7 mouse cellular contexts compared by ENCODE assay signal in genomic region chr12:82186156-82186555, GRCm38 (mm10). TPM values are rescaled to one million over a fixed set of nuclear protein-coding genes. Genes with fewer than 3 reads are reported as not detected.
DNase-seq lines count a peak whose midpoint lies in the region; TF ChIP-seq lines count a peak whose summit lies in the region.
"Not testable (repeated sequence)": the region's sequence is repeated elsewhere in the genome, so short reads cannot be mapped to it uniquely, and the experiment has no call there.

No protein-coding gene starts in this region.

- not testable (repeated sequence) for TF ChIP-seq RAD21 in CH12.LX (IDR thresholded peaks at IDR 0.05; ENCODE audit: low read depth, low read length)

- not testable (repeated sequence) for H3K27ac ChIP-seq in CH12.LX (ENCODE audit: insufficient read depth, low read depth); midbrain, embryonic 10.5 days (replicated peaks)
- H3K27ac ChIP-seq in brown adipose tissue, adult 24 weeks (replicated peaks; ENCODE audit: low read depth, low read length) = peak overlapping the region; percentile 49
- peak overlapping the region; percentile 61; the same call in 1 of the 2 replicates for H3K27ac ChIP-seq in liver, adult 2 months (replicated peaks; ENCODE audit: insufficient read depth, low read depth, low read length)

- not testable (repeated sequence) for H3K27me3 ChIP-seq in CH12.LX (replicated peaks); liver, adult 2 months (ENCODE audit: control insufficient read depth, insufficient read depth, low read length); midbrain, embryonic 10.5 days (ENCODE audit: low read depth, poor library complexity, severe bottlenecking); myocyte (ENCODE audit: control insufficient read depth, insufficient read depth, insufficient read length)

- H3K4me3 ChIP-seq in CH12.LX (replicated peaks in 1 of 3; ENCODE audit: low read depth in 2 of 3, low read length in 2 of 3, poor library complexity in 1 of 3); brown adipose tissue, adult 24 weeks (ENCODE audit: insufficient read depth, low read depth, low read length); liver, adult 2 months (ENCODE audit: insufficient read depth, low read depth, low read length); midbrain, embryonic 10.5 days; myocyte: not testable (repeated sequence)

- H3K79me2 ChIP-seq in CH12.LX (replicated peaks; ENCODE audit: control insufficient read depth, extremely low read depth, insufficient read depth, poor library complexity, severe bottlenecking); myocyte (ENCODE audit: control insufficient read depth, insufficient read depth): not testable (repeated sequence)
- H3K79me2 ChIP-seq in liver, adult 2 months (ENCODE audit: control insufficient read depth, insufficient read depth, low read length) = peaks cover 16% of the 10 kb centered on the region; the same call in 1 of the 2 replicates

- not testable (repeated sequence) for TF ChIP-seq EP300 in CH12.LX (IDR thresholded peaks at IDR 0.05; ENCODE audit: low read length)

- H3K4me1 ChIP-seq in CH12.LX (ENCODE audit: control insufficient read depth in 1 of 2, insufficient read depth in 2 of 2) = peaks cover 13 to 26% of the 10 kb centered on the region in 2 experiments
- H3K4me1 ChIP-seq in brown adipose tissue, adult 24 weeks (ENCODE audit: control insufficient read depth, insufficient read depth, insufficient read length, low read length) = peaks cover 29% of the 10 kb centered on the region
- peaks cover 28% of the 10 kb centered on the region for H3K4me1 ChIP-seq in liver, adult 2 months (ENCODE audit: control insufficient read depth, insufficient read depth, low read length)
- peaks cover 43% of the 10 kb centered on the region for H3K4me1 ChIP-seq in midbrain, embryonic 10.5 days

- peaks cover 4 to 26% of the 10 kb centered on the region in 2 experiments for H3K36me3 ChIP-seq in CH12.LX (replicated peaks in 1 of 2; ENCODE audit: control insufficient read depth in 1 of 2, insufficient read depth in 1 of 2, low read length in 1 of 2)
- not testable (repeated sequence) for H3K36me3 ChIP-seq in liver, adult 2 months (ENCODE audit: control insufficient read depth, insufficient read depth, low read length); myocyte (ENCODE audit: control insufficient read depth, insufficient read depth)
- peaks cover 36% of the 10 kb centered on the region for H3K36me3 ChIP-seq in midbrain, embryonic 10.5 days

- TF ChIP-seq CTCF in CH12.LX (conservative IDR thresholded peaks at IDR 0.05 in 1 of 2, IDR thresholded peaks at IDR 0.05 in 1 of 2; ENCODE audit: low read depth in 2 of 2, low read length in 2 of 2); liver, adult 2 months (IDR thresholded peaks at IDR 0.05; ENCODE audit: low read depth, low read length): not testable (repeated sequence)

- not testable (repeated sequence) for H3ac ChIP-seq in myocyte (ENCODE audit: control insufficient read depth, insufficient read length)

- not testable (repeated sequence) for TF ChIP-seq POLR2A in CH12.LX (IDR thresholded peaks at IDR 0.05; ENCODE audit: low read depth, low read length); liver, adult 2 months (IDR thresholded peaks at IDR 0.05; ENCODE audit: extremely low read depth, insufficient read depth, low read length); myocyte (IDR thresholded peaks at IDR 0.05; ENCODE audit: insufficient read length, low read depth)

- not testable (repeated sequence) for H3K9ac ChIP-seq in CH12.LX (ENCODE audit: insufficient read depth, low read depth); liver, adult 2 months (ENCODE audit: low read depth, low read length)

- H3K4me2 ChIP-seq in CH12.LX (ENCODE audit: insufficient read depth, low read depth, poor library complexity, severe bottlenecking); myocyte (ENCODE audit: low read depth): not testable (repeated sequence)

- not testable (repeated sequence) for H3K9me3 ChIP-seq in CH12.LX (replicated peaks; ENCODE audit: low read length)
- H3K9me3 ChIP-seq in midbrain, embryonic 10.5 days (replicated peaks) = peaks cover 26% of the 10 kb centered on the region

- DNase-seq in 3T3-L1 (ENCODE audit: low read depth, low spot score) = peak; percentile 29
- DNase-seq in CH12.LX (ENCODE audit: extremely low read depth) = not testable (repeated sequence)
- DNase-seq in liver, adult 2 months (ENCODE audit: extremely low read depth, low read depth, low spot score) = peak; percentile 53
- peak; percentile 2 for DNase-seq in midbrain, embryonic 10.5 days (ENCODE audit: low spot score)
- DNase-seq in naive thymus-derived CD4-positive, alpha-beta T cell, adult 2 months (ENCODE audit: low read depth) = peak; percentile 33

- dilution Hi-C loops in CH12.LX (cut with MboI; ENCODE audit: extremely low pct_ligation_motif_present, extremely low pct_unique_long_range_greater_than_20kb, low sequenced_read_pairs) = not testable (repeated sequence)

- in situ Hi-C loops in CH12.LX (cut with MboI; ENCODE audit: low pct_ligation_motif_present, low pct_unique_long_range_greater_than_20kb, low sequenced_read_pairs) = not testable (repeated sequence)

TF ChIP-seq in CH12.LX, 34 proteins besides CTCF, POLR2A, EP300 and RAD21:
- peak; percentile 39; the same call in 1 of the 2 replicates for TF ChIP-seq MAFK (IDR thresholded peaks at IDR 0.05; ENCODE audit: insufficient replicate concordance, low read length)

TF ChIP-seq in myocyte, 11 proteins besides CTCF, POLR2A, EP300 and RAD21:
- peak; percentile 74 for TF ChIP-seq CEBPB (IDR thresholded peaks at IDR 0.05; ENCODE audit: insufficient read depth, poor library complexity, severe bottlenecking)

RNA-seq across cellular contexts. Expression of gene Sipa1l1, which starts 17.0 kb away (rescaled TPM):
- total RNA-seq in CH12.LX (2012; rRNA removed) = 18.7 and 23.6 TPM in 2 replicates
- 13.6 and 15.1 TPM in 2 replicates for total RNA-seq in CH12.LX (2014; rRNA removed)
- 36.7 and 37.5 TPM in 2 replicates for polyA plus RNA-seq in CH12.LX (2012; ENCODE audit: insufficient read length, low read depth)
- polyA plus RNA-seq in brown adipose tissue, adult 24 weeks (2012; ENCODE audit: insufficient read depth, insufficient read length, missing spikeins) = 23.9 and 29.7 TPM in 2 replicates
- 13.7 and 17.6 TPM in 2 replicates for total RNA-seq in liver, adult 2 months (2014; rRNA removed)
- 9.7 and 10.3 TPM in 2 replicates for polyA plus RNA-seq in liver, adult 2 months (2012; rRNA removed)
- 28.6 and 30.3 TPM in 2 replicates for polyA plus RNA-seq in midbrain, embryonic 10.5 days (2016; fragmentation: Nextera tagmentation; extraction: Ambion mirVana)
- polyA plus RNA-seq in myocyte (2012; fragmentation: generic; extraction: Trizol) = 22.5 TPM
